Mouse (Mus musculus) stomach, postnatal 0 days (tissue): ENCODE measurements around the gene Hoxc6. TPM values are rescaled to one million over a fixed set of nuclear protein-coding genes. Genes with fewer than 3 reads are reported as not detected.

Source experiments
- ATAC-seq: fragments of 200-750 bp; cut with Nextera tagmentation; 2 replicates; pipeline ENCODE4 v1.8.0; 2017; ENCODE audit not compliant: low FRiP score, low TSS enrichment
- DNase-seq: peaks from one replicate; pipeline ENCODE4 v3.0.0-alpha.2; 2016; ENCODE audit warnings: low spot score
- H3K27ac ChIP-seq: fragments of 300-500 bp; sonication (generic); replicated peaks from 2 replicates; pipeline ENCODE4 v1.5.1; 2014; ENCODE audit warnings: mild to moderate bottlenecking, control low read depth
- H3K27me3 ChIP-seq: fragments of 300-500 bp; sonication (generic); 2 replicates; pipeline ENCODE4 v1.6.1; 2014; ENCODE audit warnings: low read length; ENCODE audit not compliant: control insufficient read depth, insufficient read depth
- H3K36me3 ChIP-seq: fragments of 300-500 bp; sonication (generic); 2 replicates; pipeline ENCODE4 v1.6.1; 2014; ENCODE audit warnings: low read length, mixed read lengths; ENCODE audit not compliant: control insufficient read depth, insufficient read depth
- H3K4me1 ChIP-seq: fragments of 300-500 bp; sonication (generic); replicated peaks from 2 replicates; pipeline ENCODE4 v1.6.1; 2014; ENCODE audit warnings: antibody characterized with exemption; ENCODE audit not compliant: control insufficient read depth, insufficient read depth
- H3K4me2 ChIP-seq: fragments of 300-500 bp; sonication (generic); replicated peaks from 2 replicates; pipeline ENCODE4 v1.6.1; 2014; ENCODE audit warnings: low read depth, mild to moderate bottlenecking, control low read depth, moderate library complexity
- H3K4me3 ChIP-seq: fragments of 300-500 bp; sonication (generic); 2 replicates; pipeline ENCODE4 v1.5.1; 2014; ENCODE audit warnings: low read depth, low read length, control low read depth
- H3K9ac ChIP-seq: fragments of 300-500 bp; sonication (generic); 2 replicates; pipeline ENCODE4 v1.6.1; 2014; ENCODE audit warnings: mild to moderate bottlenecking, low read length, control low read depth, mixed read lengths
- H3K9me3 ChIP-seq: fragments of 300-500 bp; sonication (generic); 2 replicates; pipeline ENCODE4 v1.6.1; 2016; ENCODE audit warnings: low read length; ENCODE audit not compliant: control insufficient read depth
- CTCF ChIP-seq: IDR thresholded peaks from 2 replicates; pipeline ENCODE4 v1.5.1; 2016; ENCODE audit warnings: antibody characterized with exemption, low read depth, mild to moderate bottlenecking, moderate library complexity
- EP300 ChIP-seq: optimal IDR thresholded peaks from 2 replicates; pipeline ENCODE3; 2016; ENCODE audit warnings: antibody characterized with exemption
- WGBS: fragments of 180-500 bp; shearing (Covaris S2); extraction: QIAGEN DNeasy Blood & Tissue Kit; methylation state at CpG from one replicate; pipeline ENCODE4 v1.1.7; 2014; 5-methylcytosine and 5-hydroxymethylcytosine counted together
- polyA plus RNA-seq: library from polyadenylated mRNA; unstranded; fragments of >200 nt; fragmentation: Nextera tagmentation; extraction: Ambion mirVana; gene quantifications from 2 replicates; pipeline ENCODE4 v1.2.1, GENCODE M21; 2015

Hoxc6 gene
- polyA plus RNA-seq, result 3.3 and 4.9 TPM in 2 replicates

- 4% methylated on average over 19 of the region's 19 CpGs for WGBS
- Histone ChIP-seq H3K4me1 (0 out of 2 replicates have a peak, but pooled peaks cover 2% of the 10 kb centered on the region), H3K27ac (peak within 1 kb of the TSS; percentile 78), H3K4me2 (peak within 1 kb of the TSS; percentile 80), H3K36me3 (no peaks in the 10 kb centered on the region), H3K9ac (peak within 1 kb of the TSS; percentile 61), H3K27me3 (peaks cover 15% of the 10 kb centered on the region; the same call in 1 of the 2 replicates), H3K9me3 (no peaks in the 10 kb centered on the region), H3K4me3 (peak within 1 kb of the TSS; percentile 45)
- TF ChIP-seq CTCF (no peak), EP300 (no peak)
- ATAC-seq, result no peak
- DNase-seq, result no peak
Measured at GRCm38 (mm10) chr15:102997939-102998355, at the start of gene Hoxc6. Hoxc6 (plus strand) TSS chr15:102998257.

- Histone ChIP-seq H3K9me3 (no peaks in the 10 kb centered on the region), H3K36me3 (no peaks in the 10 kb centered on the region), H3K4me1 (no peaks in the 10 kb centered on the region), H3K4me2 (no peak overlapping the region), H3K27me3 (peaks cover 37% of the 10 kb centered on the region), H3K4me3 (no peak overlapping the region), H3K9ac (no peak overlapping the region), H3K27ac (no peak overlapping the region)
- DNase-seq, result no peak
- 11% methylated on average over 2 of the region's 2 CpGs for WGBS
- TF ChIP-seq CTCF, result no peak
- TF ChIP-seq EP300, result no peak
- ATAC-seq, result no peak
Measured at GRCm38 (mm10) chr15:102948842-102949241, 49.2 kb upstream of the Hoxc6 start.

GRCm38 (mm10) chr15:102949696-102950095 lies 48.4 kb upstream of the Hoxc6 start:
- Histone ChIP-seq H3K4me1 (no peaks in the 10 kb centered on the region), H3K27me3 (peaks cover 40% of the 10 kb centered on the region), H3K36me3 (no peaks in the 10 kb centered on the region), H3K9ac (no peak overlapping the region), H3K9me3 (no peaks in the 10 kb centered on the region), H3K4me3 (no peak overlapping the region), H3K4me2 (no peak overlapping the region), H3K27ac (no peak overlapping the region)
- 4% methylated on average over 20 of the region's 20 CpGs for WGBS
- DNase-seq, result no peak
- no peak for ATAC-seq
- TF ChIP-seq EP300 (no peak), CTCF (no peak)

- H3K27ac ChIP-seq, result no peak overlapping the region
- DNase-seq, result no peak
- no peak for ATAC-seq
- 10% methylated on average over 2 of the region's 2 CpGs for WGBS
- no peaks in the 10 kb centered on the region for H3K9me3 ChIP-seq
- H3K9ac ChIP-seq, result no peak overlapping the region
- peaks cover 43% of the 10 kb centered on the region for H3K27me3 ChIP-seq
- H3K4me2 ChIP-seq, result no peak overlapping the region
- TF ChIP-seq CTCF (no peak), EP300 (no peak)
- no peak overlapping the region for H3K4me3 ChIP-seq
- H3K4me1 ChIP-seq, result no peaks in the 10 kb centered on the region
- H3K36me3 ChIP-seq, result no peaks in the 10 kb centered on the region
Measured at GRCm38 (mm10) chr15:102950877-102951276, 47.2 kb upstream of the Hoxc6 start.

DNA sequence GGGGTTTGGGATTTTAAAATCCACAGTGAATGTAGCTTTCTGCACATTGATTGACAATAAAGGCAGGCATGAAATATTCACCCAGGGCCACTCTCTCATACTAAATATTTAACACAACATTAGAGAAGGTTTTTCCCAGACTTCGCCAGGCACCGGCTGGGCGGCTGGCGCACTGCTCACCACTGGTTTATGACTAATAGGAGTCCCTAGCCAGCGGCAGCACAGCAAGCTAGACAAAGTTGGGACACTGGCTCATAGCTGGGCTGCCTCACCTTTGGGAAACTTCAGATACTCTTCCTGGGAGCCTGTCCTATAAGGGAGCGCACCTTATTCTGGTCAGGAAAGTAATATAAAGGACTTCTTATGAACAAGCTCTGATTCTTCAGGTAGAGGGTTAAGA lies 44.5 kb upstream of the Hoxc6 start:
- H3K4me1 ChIP-seq, result no peaks in the 10 kb centered on the region
- WGBS, result 8% methylated on average over 6 of the region's 6 CpGs
- H3K27me3 ChIP-seq, result peaks cover 46% of the 10 kb centered on the region
- H3K4me3 ChIP-seq, result no peak overlapping the region
- no peak overlapping the region for H3K9ac ChIP-seq
- H3K27ac ChIP-seq, result no peak overlapping the region
- no peaks in the 10 kb centered on the region for H3K9me3 ChIP-seq
- DNase-seq (no peak), ATAC-seq (no peak)
- no peak overlapping the region for H3K4me2 ChIP-seq
- TF ChIP-seq CTCF, result no peak
- no peak for TF ChIP-seq EP300
- no peaks in the 10 kb centered on the region for H3K36me3 ChIP-seq

GRCm38 (mm10) chr15:102954192-102955006 lies 43.7 kb upstream of the Hoxc6 start, which contains the start of gene Hoxc11:
Hoxc11 (plus strand) TSS chr15:102954427.
- Histone ChIP-seq H3K4me1 (no peaks in the 10 kb centered on the region), H3K36me3 (no peaks in the 10 kb centered on the region), H3K4me3 (no peak within 1 kb of the TSS), H3K27me3 (peaks cover 39% of the 10 kb centered on the region), H3K9me3 (no peaks in the 10 kb centered on the region), H3K9ac (no peak within 1 kb of the TSS), H3K27ac (no peak within 1 kb of the TSS), H3K4me2 (no peak within 1 kb of the TSS)
- 2% methylated on average over 55 of the region's 57 CpGs for WGBS
- ATAC-seq (no peak), DNase-seq (no peak)
- no peak for TF ChIP-seq CTCF
- no peak for TF ChIP-seq EP300
